In the genomic region with DNA sequence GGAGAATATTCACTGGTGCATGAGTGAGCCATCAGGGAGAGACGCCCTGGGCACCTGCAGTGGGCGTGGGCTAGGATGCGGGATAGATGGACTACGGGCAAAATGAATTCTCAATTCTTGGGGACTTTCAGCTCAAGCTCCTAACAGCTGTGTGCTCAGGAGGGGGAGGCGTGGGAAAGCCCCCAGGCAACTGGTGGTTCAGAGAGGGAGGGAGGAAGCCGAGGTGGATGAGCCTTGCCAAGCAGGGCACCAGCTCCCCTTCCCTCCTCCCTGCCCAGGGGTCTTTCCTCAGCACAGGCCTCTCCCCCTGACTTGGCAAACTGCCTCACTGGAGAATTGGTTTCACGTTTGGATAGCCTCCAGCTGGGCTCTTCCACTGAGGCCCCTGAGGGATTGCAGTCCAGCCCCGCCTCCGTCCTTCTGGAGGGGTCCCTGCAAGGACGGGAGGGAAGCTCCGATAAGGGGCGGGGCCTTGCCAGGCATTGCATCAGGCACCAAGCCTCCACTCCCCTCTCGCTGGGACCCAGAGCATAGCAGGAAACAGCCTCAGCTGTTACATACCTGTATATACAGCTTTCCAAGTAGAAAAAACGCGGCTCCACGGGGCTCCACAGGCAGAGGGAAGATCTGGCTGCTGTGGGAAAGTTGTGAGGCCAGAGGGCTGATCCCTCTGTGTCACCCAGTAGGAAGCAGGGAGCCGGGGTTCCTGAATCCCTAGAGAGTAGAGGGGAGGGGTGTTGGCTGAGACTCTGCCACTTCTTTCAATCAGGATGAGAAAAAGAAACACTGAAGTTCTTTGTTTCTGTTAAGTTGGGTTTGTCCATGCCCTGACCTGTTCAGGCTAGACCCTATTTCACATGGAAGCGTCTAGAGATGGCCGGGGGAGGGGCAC, we compare ENCODE assay signal across 7 mouse cellular contexts. TPM values are rescaled to one million over a fixed set of nuclear protein-coding genes. Genes with fewer than 3 reads are reported as not detected.
DNase-seq lines count a peak whose midpoint lies in the region; ATAC-seq lines count a peak whose summit lies in the region.

No protein-coding gene starts in this region.

- H3K27me3 ChIP-seq in forebrain, embryonic 15.5 days = no peaks in the 10 kb centered on the region
- no peaks in the 10 kb centered on the region for H3K27me3 ChIP-seq in midbrain, embryonic 16.5 days (ENCODE audit: control insufficient read depth, insufficient read depth, low read depth, low read length)

- peak overlapping the region; percentile 66 for H3K27ac ChIP-seq in forebrain, embryonic 15.5 days (replicated peaks)
- peak overlapping the region; percentile 57 for H3K27ac ChIP-seq in midbrain, embryonic 16.5 days (ENCODE audit: low read length)

- H3K4me3 ChIP-seq in forebrain, embryonic 15.5 days = peak overlapping the region; percentile 12; the same call in 1 of the 2 replicates
- no peak overlapping the region for H3K4me3 ChIP-seq in midbrain, embryonic 16.5 days (ENCODE audit: low read depth, low read length)

- no peaks in the 10 kb centered on the region for H3K36me3 ChIP-seq in forebrain, embryonic 15.5 days
- no peaks in the 10 kb centered on the region for H3K36me3 ChIP-seq in midbrain, embryonic 16.5 days (ENCODE audit: control insufficient read depth, insufficient read depth, low read length)

- no peaks in the 10 kb centered on the region for H3K9me3 ChIP-seq in forebrain, embryonic 15.5 days
- H3K9me3 ChIP-seq in midbrain, embryonic 16.5 days (replicated peaks; ENCODE audit: control insufficient read depth, low read length, poor library complexity, severe bottlenecking) = no peaks in the 10 kb centered on the region

- peaks cover 55% of the 10 kb centered on the region for H3K4me1 ChIP-seq in forebrain, embryonic 15.5 days
- peaks cover 23% of the 10 kb centered on the region; the same call in 1 of the 2 replicates for H3K4me1 ChIP-seq in midbrain, embryonic 16.5 days (ENCODE audit: control insufficient read depth, insufficient read depth, low read length)

- ATAC-seq in forebrain, embryonic 15.5 days (replicated peaks) = peak; percentile 85
- ATAC-seq in midbrain, embryonic 16.5 days = peak; percentile 80
- no peak for ATAC-seq in inflammation-experienced regulatory T-cells, adult 6 months

- DNase-seq in ovary, adult 18-20 months (ENCODE audit: low spot score) = peak; percentile 53
- no peak for DNase-seq in ovary, postnatal 10 days (ENCODE audit: low spot score)
- DNase-seq in adrenal gland, postnatal 36 days = peak; percentile 36 to 45
- peak; percentile 46 to 75 for DNase-seq in kidney, postnatal 25 days

- H3K4me2 ChIP-seq in forebrain, embryonic 15.5 days (replicated peaks) = peak overlapping the region; percentile 20
- peak overlapping the region; percentile 44 for H3K4me2 ChIP-seq in midbrain, embryonic 16.5 days (ENCODE audit: low read length)

- WGBS in forebrain, embryonic 15.5 days = 3% methylated on average over 19 of the region's 19 CpGs
- WGBS in midbrain, embryonic 16.5 days = 6% methylated on average over 19 of the region's 19 CpGs

- H3K9ac ChIP-seq in forebrain, embryonic 15.5 days (replicated peaks) = 0 out of 2 replicates have a peak overlapping the region, but pooled peaks have one; percentile 6
- no peak overlapping the region for H3K9ac ChIP-seq in midbrain, embryonic 16.5 days (ENCODE audit: low read depth, low read length)

RNA-seq across cellular contexts. Expression of gene Chst3, which starts 25.3 kb away (rescaled TPM):
- total RNA-seq in adrenal gland, postnatal 36 days (2021) = 1 to 10 TPM in 1 of 2 experiments, under 1 TPM in 1; 0.76 to 1.4 TPM
- 1.2 and 1.5 TPM in 2 replicates for polyA plus RNA-seq in forebrain, embryonic 15.5 days (2015; fragmentation: Nextera tagmentation; extraction: Ambion mirVana)
- polyA plus RNA-seq in midbrain, embryonic 16.5 days (2015; fragmentation: Nextera tagmentation; extraction: Ambion mirVana) = 0.97 and 1.0 TPM in 2 replicates
- polyA plus RNA-seq in inflammation-experienced regulatory T-cells, adult 6 months (2017; shearing (Covaris generic)) = under 1 TPM in 2 of 3 experiments, not detected in 1; 0.36 to 0.40 TPM
